Mouse (Mus musculus) myocyte (in vitro differentiated cells): Measurements from ENCODE around the gene Csmd2.

Source experiments
- CEBPB ChIP-seq: IDR thresholded peaks from 2 replicates; pipeline ENCODE4 v1.6.1; 2011; ENCODE audit warnings: mild to moderate bottlenecking, moderate library complexity; ENCODE audit not compliant: poor library complexity, insufficient read depth, severe bottlenecking
- POLR2A ChIP-seq: IDR thresholded peaks from one replicate; pipeline ENCODE4 v1.6.1; 2011; ENCODE audit warnings: low read depth, mild to moderate bottlenecking, control low read depth, moderate library complexity; ENCODE audit not compliant: insufficient read length
- POLR2AphosphoS2 ChIP-seq: IDR thresholded peaks from one replicate; pipeline ENCODE4 v1.6.1; 2011; ENCODE audit warnings: low read depth, control low read depth; ENCODE audit not compliant: insufficient read length

- TF ChIP-seq POLR2AphosphoS2 (no peak), CEBPB (no peak), POLR2A (no peak)
These were observed 327.7 kb downstream of the Csmd2 start for GRCm38 (mm10) chr4:128315328-128315727.
